Mouse (Mus musculus) retina, embryonic 14.5 days (tissue): ENCODE results near the gene Rasl12.

Experiments
- DNase-seq: peaks from one replicate; pipeline ENCODE4 v3.0.0-alpha.2; 2015; ENCODE audit warnings: low spot score

Gene Rasl12

GRCm38 (mm10) chr9:65398279-65398678 is at the start of gene Rasl12:
Rasl12 (plus strand) TSS chr9:65398506.
- DNase-seq = peak; percentile 81

GRCm38 (mm10) chr9:65353251-65353650 is 45.1 kb upstream of the Rasl12 start:
- DNase-seq = no peak

- DNase-seq = no peak
These were observed 41.7 kb upstream of the Rasl12 start for GRCm38 (mm10) chr9:65356561-65356960.

DNA sequence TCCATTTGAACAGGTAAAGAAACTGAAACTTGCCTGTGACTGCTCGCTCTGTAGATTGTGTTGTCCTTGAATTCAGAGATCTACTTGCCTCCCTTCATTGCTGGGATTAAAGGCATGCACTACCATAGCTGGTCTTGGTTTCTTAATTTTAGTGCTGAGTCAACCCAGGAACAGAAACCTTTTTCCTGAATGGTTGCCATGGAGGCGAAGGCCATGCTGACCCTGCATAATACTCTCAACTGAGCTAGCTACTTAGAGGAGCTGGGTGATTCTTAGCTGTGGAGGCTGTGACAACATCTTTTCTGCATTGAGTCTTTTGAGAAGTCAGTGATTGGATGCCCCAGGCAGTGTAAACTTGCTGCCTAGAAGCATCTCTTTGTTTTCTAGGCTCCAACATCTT is 41.3 kb upstream of the Rasl12 start:
- DNase-seq = no peak

GRCm38 (mm10) chr9:65358956-65359480 is 39.3 kb upstream of the Rasl12 start:
- DNase-seq = no peak

DNA sequence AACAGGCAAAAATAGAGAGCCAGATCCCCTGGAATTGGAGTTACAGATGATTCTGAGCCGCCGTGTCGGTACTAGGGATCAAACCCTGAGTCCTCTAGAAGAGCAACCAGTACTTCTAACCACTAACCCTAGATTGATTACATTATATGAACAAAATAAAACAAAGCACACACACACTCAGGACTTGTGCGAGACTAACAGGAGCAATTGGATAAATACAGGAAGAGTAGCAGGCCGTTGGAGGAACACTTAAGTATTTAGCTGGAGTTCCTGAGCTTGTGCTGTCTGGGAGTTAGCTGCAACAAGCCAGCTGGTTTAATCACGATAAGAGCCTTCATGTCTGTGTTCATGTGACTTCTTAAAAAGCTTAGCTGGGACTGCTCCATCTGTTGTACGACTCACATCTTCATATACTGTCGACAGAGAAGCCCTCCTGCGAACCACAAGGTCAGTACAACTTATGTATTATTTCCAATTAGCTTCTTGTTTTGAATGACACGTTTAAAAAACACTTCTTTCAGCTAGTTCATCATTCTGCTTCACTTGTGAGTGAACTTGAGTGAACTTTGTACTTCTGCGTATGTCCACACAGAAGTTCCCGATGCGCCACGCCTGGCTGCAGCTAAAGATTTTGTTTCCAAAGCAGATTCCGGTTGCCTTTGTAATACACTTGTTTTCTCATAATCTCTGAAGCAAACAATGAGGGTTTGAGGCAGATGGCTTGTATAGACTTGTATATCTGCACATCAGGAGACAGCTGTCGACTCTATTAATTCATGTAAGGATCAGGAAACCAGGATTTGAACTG is 37.5 kb upstream of the Rasl12 start, which contains the start of gene Ubap1l:
Gene Ubap1l (plus strand): TSS at position 401 of the 808 bp plus-strand sequence.
- peak; percentile 33 for DNase-seq

GRCm38 (mm10) chr9:65363684-65364083 is 34.6 kb upstream of the Rasl12 start:
- DNase-seq = peak; percentile 67

- DNase-seq = no peak
These were observed 32.6 kb upstream of the Rasl12 start for GRCm38 (mm10) chr9:65365721-65366120.

GRCm38 (mm10) chr9:65371756-65372155 is 26.6 kb upstream of the Rasl12 start:
- DNase-seq = no peak

GRCm38 (mm10) chr9:65372449-65372848 is 25.9 kb upstream of the Rasl12 start:
- DNase-seq = peak; percentile 33

GRCm38 (mm10) chr9:65374468-65375162 is 23.7 kb upstream of the Rasl12 start:
- no peak for DNase-seq

- DNase-seq = no peak
These were observed 23.0 kb upstream of the Rasl12 start for GRCm38 (mm10) chr9:65375163-65375934.

DNA sequence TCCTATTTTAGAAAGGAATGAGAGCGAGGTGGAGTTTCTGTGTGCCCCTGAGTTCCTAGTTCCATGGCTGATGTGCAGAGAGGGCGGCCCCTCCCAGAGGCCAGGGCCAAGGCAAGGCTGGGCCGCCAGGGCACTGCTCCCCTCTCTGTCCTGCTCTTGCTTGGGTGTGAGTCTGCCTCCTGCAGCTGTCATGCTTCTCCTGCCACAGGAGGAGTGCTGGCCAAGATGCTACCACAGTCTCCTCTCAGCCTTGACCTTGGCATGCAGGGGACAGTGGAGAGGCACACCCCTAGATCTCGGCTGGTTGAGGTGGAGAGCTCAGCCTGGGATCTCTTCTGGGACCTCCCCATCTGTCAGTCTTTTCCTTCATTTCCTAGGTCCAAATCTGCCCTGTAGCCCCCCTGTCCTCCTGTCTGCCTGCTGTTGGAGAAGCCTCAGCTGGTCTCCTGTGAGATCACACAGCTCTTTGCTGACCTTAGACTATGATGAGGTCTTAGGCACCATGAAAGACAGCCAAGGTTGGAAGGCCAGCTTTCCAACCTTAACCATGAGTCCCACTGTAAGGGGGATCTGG is 17.2 kb upstream of the Rasl12 start:
- DNase-seq = no peak

DNA sequence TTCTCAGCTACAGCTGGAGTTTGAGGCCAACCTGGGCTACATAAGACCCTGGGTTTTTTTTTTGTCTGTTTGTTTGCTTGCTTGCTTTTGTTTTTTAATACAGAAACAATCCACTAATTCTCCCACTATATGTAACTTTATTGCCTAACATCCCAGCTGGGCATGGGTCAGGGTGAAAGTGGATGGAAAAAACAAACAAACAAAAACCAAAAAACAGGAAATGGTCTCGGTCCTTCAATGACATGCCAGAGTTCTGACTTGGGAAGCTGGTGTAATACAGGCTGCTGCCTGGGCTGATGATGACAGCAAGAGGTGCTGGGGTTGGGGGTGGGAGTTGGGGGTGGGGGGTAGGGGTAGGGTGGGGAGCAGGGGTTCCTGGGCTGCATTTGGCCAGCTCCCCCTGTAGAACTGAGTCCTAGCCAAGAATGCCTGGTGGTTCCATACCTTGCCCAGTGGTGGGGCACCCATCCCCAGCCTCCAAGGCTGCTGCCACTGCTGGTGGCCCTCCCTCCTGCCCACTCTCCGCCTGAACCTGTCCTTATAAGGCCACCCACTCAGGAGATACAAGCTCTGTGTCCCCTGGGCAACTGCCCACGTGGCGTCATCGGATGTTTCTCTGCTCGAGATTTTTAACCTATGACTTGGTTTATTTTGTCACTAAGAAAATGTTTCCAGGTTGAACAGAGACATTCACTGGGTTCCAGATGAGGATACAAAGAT is 16.1 kb upstream of the Rasl12 start:
- DNase-seq = no peak

DNA sequence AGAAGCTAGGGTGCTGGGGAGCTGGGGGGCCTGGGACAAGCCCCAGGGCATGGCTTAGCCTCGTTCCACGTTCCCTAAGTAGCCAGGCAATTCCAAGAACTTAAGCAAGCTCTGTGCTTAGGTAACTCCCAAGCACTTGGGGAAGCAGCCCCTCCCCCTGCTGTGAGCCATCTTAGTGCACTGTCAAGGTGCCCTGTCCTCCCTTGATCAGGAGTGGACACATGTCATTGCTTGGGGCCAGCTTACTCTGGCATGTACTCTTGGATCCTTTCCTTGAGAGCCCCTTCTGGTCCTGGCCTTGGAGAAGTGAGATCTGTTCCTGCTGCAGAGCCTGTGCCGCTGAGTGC is 15.6 kb upstream of the Rasl12 start:
- no peak for DNase-seq

DNA sequence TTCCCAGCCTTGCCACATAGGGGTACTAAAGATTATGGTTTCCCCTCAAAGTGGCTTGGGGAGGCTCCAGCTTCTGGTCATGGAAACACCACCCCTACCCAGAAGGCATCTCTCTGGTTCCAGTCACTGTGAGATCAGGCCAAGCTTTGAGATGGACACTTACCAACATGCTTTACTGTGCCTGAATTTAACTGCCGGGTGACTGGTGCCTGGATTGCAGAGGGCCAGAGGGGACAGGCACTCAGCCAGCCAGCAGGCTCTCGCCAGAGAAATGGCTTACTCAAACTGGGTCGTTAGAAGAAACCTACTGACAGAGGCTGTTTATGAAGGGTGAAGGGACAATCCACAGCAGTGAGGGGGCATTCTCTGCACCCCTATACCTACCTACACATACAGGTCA is 14.0 kb upstream of the Rasl12 start:
- no peak for DNase-seq

- peak; percentile 32 for DNase-seq
These were observed 11.7 kb upstream of the Rasl12 start for GRCm38 (mm10) chr9:65386373-65387140.

GRCm38 (mm10) chr9:65390752-65391612 is 7.3 kb upstream of the Rasl12 start:
- DNase-seq = peak; percentile 47

GRCm38 (mm10) chr9:65391613-65391964 is 6.7 kb upstream of the Rasl12 start, which contains the start of gene Kbtbd13:
Kbtbd13 (minus strand) TSS chr9:65391652.
- DNase-seq = no peak
